Mouse (Mus musculus) erythroblast, embryonic 14.5 days (primary cell): ENCODE results near the gene Psmd6. TPM values are rescaled to one million over a fixed set of nuclear protein-coding genes. Genes with fewer than 3 reads are reported as not detected.

Source experiments
- H3K27me3 ChIP-seq: 2 replicates; pipeline ENCODE4 v1.6.1; 2012; ENCODE audit warnings: inconsistent platforms; ENCODE audit not compliant: control insufficient read depth
- H3K36me3 ChIP-seq: 2 replicates; pipeline ENCODE4 v1.6.1; 2012; ENCODE audit warnings: mild to moderate bottlenecking, inconsistent platforms; ENCODE audit not compliant: control insufficient read depth
- H3K4me1 ChIP-seq: 2 replicates; pipeline ENCODE4 v1.6.1; 2012; ENCODE audit warnings: inconsistent platforms; ENCODE audit not compliant: control insufficient read depth
- H3K4me3 ChIP-seq: replicated peaks from 2 replicates; pipeline ENCODE3; 2012; ENCODE audit warnings: moderate library complexity, mild to moderate bottlenecking, inconsistent platforms
- H3K9me3 ChIP-seq: 2 replicates; pipeline ENCODE4 v1.6.1; 2012; ENCODE audit warnings: low read length, inconsistent platforms, mixed read lengths; ENCODE audit not compliant: control insufficient read depth
- GATA1 ChIP-seq: IDR thresholded peaks from 2 replicates; pipeline ENCODE4 v1.6.1; 2012; ENCODE audit warnings: low read length, inconsistent platforms, mixed read lengths
- TAL1 ChIP-seq: IDR thresholded peaks from 3 replicates; pipeline ENCODE4 v1.6.1; 2012; ENCODE audit warnings: low read length, inconsistent platforms, mixed read lengths
- polyA plus RNA-seq: library from polyadenylated mRNA; stranded (reverse); fragments of >175 nt; gene quantifications from 2 replicates; pipeline ENCODE4 v1.2.3, GENCODE M21; 2012

The Psmd6 gene
- polyA plus RNA-seq, 1 experiment, result 6.8 TPM

GRCm38 (mm10) chr14:14088016-14088791, 32.6 kb downstream of the Psmd6 start:
- H3K4me3 ChIP-seq, result no peak overlapping the region

GRCm38 (mm10) chr14:14087348-14087747, 33.4 kb downstream of the Psmd6 start:
- no peaks in the 10 kb centered on the region for H3K9me3 ChIP-seq
- no peak overlapping the region for H3K4me3 ChIP-seq
- no peak for TF ChIP-seq TAL1
- no peak for TF ChIP-seq GATA1
- H3K36me3 ChIP-seq, result peaks cover 22% of the 10 kb centered on the region
- H3K4me1 ChIP-seq, result peaks cover 25% of the 10 kb centered on the region
- H3K27me3 ChIP-seq, result no peaks in the 10 kb centered on the region

More at GRCm38 (mm10) chr14:14088016-14088791, 32.6 kb downstream of the Psmd6 start:
- no peaks in the 10 kb centered on the region for H3K9me3 ChIP-seq
- peaks cover 27% of the 10 kb centered on the region for H3K36me3 ChIP-seq
- peaks cover 25% of the 10 kb centered on the region for H3K4me1 ChIP-seq
- TF ChIP-seq GATA1, result no peak
- TF ChIP-seq TAL1, result no peak
- no peaks in the 10 kb centered on the region for H3K27me3 ChIP-seq

- no peak overlapping the region for H3K4me3 ChIP-seq
- peaks cover 16% of the 10 kb centered on the region for H3K36me3 ChIP-seq
- no peaks in the 10 kb centered on the region for H3K27me3 ChIP-seq
- TF ChIP-seq TAL1 (no peak), GATA1 (no peak)
- no peaks in the 10 kb centered on the region for H3K9me3 ChIP-seq
- peaks cover 25% of the 10 kb centered on the region for H3K4me1 ChIP-seq
These were observed 34.0 kb downstream of the Psmd6 start for GRCm38 (mm10) chr14:14086711-14087263.

GRCm38 (mm10) chr14:14083811-14084210, 37.0 kb downstream of the Psmd6 start:
- H3K4me3 ChIP-seq, result no peak overlapping the region
- H3K36me3 ChIP-seq, result peaks cover 2% of the 10 kb centered on the region; the same call in 1 of the 2 replicates
- TF ChIP-seq TAL1, result no peak
- H3K4me1 ChIP-seq, result peaks cover 28% of the 10 kb centered on the region
- H3K27me3 ChIP-seq, result no peaks in the 10 kb centered on the region
- H3K9me3 ChIP-seq, result no peaks in the 10 kb centered on the region

- H3K4me3 ChIP-seq, result no peak overlapping the region
- H3K4me1 ChIP-seq, result peaks cover 6% of the 10 kb centered on the region; the same call in 1 of the 2 replicates
- no peaks in the 10 kb centered on the region for H3K9me3 ChIP-seq
- TF ChIP-seq TAL1 (no peak), GATA1 (no peak)
- no peaks in the 10 kb centered on the region for H3K27me3 ChIP-seq
- H3K36me3 ChIP-seq, result no peaks in the 10 kb centered on the region; the same call in 1 of the 2 replicates
These were observed 40.1 kb downstream of the Psmd6 start for GRCm38 (mm10) chr14:14080604-14081194.

- Histone ChIP-seq H3K4me3 (no peak overlapping the region), H3K36me3 (peaks cover 2% of the 10 kb centered on the region; the same call in 1 of the 2 replicates), H3K27me3 (no peaks in the 10 kb centered on the region), H3K4me1 (peaks cover 4% of the 10 kb centered on the region), H3K9me3 (no peaks in the 10 kb centered on the region)
- TF ChIP-seq TAL1 (no peak), GATA1 (no peak)
These were observed 49.3 kb downstream of the Psmd6 start for GRCm38 (mm10) chr14:14071456-14071855.

GRCm38 (mm10) chr14:14070541-14071315, 50.1 kb downstream of the Psmd6 start:
- Histone ChIP-seq H3K4me3 (no peak overlapping the region), H3K27me3 (no peaks in the 10 kb centered on the region), H3K36me3 (peaks cover 2% of the 10 kb centered on the region; the same call in 1 of the 2 replicates), H3K4me1 (peaks cover 4% of the 10 kb centered on the region), H3K9me3 (no peaks in the 10 kb centered on the region)
- TF ChIP-seq GATA1 (no peak), TAL1 (no peak)

- H3K27me3 ChIP-seq, result no peaks in the 10 kb centered on the region
- no peaks in the 10 kb centered on the region for H3K9me3 ChIP-seq
- no peak overlapping the region for H3K4me3 ChIP-seq
- peaks cover 2% of the 10 kb centered on the region; the same call in 1 of the 2 replicates for H3K36me3 ChIP-seq
- TF ChIP-seq TAL1 (no peak), GATA1 (no peak)
- peaks cover 4% of the 10 kb centered on the region for H3K4me1 ChIP-seq
These were observed 52.2 kb downstream of the Psmd6 start for GRCm38 (mm10) chr14:14068553-14068952.
